Mouse (Mus musculus) megakaryocyte-erythroid progenitor cell, adult 5 weeks (primary cell): ENCODE results near the gene March8. TPM values are rescaled to one million over a fixed set of nuclear protein-coding genes. Genes with fewer than 3 reads are reported as not detected.

Source experiments
- polyA plus RNA-seq: library from polyadenylated mRNA; stranded (reverse); fragments of >175 nt; gene quantifications from 2 replicates; pipeline ENCODE4 v1.2.3, GENCODE M21; 2012

Gene March8
- 6.2 and 7.0 TPM in 2 replicates for polyA plus RNA-seq

DNA sequence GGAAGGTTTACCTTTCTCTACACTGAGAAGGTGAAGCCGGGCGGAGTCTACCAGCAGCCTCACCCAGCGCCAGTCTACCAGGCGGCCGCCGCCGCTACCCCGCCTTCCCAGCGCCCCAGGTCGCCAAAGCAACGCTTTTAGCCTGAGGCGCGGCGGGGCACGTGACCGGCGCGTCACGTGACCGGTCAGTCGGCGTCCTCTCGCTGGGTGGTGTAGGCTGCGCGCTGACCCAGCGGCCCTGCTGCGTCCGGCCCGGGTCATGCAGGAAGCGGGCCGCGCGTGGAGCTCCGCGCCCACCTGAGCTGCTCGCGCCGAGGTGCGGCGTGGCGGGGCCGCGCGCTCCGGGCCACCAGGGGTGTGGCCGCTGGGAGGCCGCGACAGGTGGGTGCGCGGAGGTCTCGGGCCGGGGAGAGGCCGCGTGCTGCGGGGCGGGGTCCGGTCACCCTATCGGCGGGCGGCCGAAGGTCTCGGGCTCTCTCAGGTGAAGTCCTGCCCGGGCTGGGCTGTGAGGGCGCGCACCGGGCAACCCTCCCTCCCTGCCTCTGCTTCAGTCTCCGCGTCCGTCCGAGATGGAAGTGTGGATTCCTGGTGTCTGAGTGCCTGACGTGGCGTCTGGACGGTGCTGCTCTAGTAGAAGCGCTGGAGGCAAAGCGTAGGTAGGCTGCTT is at the start of gene March8:
TSS of gene March8 (plus strand) at position 190 of the 667 bp plus-strand sequence.

Other genes with a start within 250 kb of the March8 start
- 0.90 and 1.1 TPM in 2 replicates for gene Tmcc1, start 144.5 kb upstream of the March8 start, polyA plus RNA-seq
- 11.1 and 16.9 TPM in 2 replicates for gene Washc2, start 130.0 kb upstream of the March8 start, polyA plus RNA-seq
- 1.7 and 1.9 TPM in 2 replicates for gene Zfand4, start 73.8 kb upstream of the March8 start, polyA plus RNA-seq
- gene Alox5, start 123.2 kb downstream of the March8 start, polyA plus RNA-seq: 5.7 and 5.8 TPM in 2 replicates
- gene Olfr211, start 151.1 kb downstream of the March8 start, polyA plus RNA-seq: not detected in 2 replicates
- not detected in 2 replicates for gene Olfr212, start 168.5 kb downstream of the March8 start, polyA plus RNA-seq
- gene Olfr213, start 200.4 kb downstream of the March8 start, polyA plus RNA-seq: 0.01 TPM in 1 of 2 replicates, not detected in the other
- gene Gm5580, start 213.1 kb downstream of the March8 start, polyA plus RNA-seq: 0.09 and 0.17 TPM in 2 replicates
- gene Olfr214, start 216.2 kb downstream of the March8 start, polyA plus RNA-seq: not detected in 2 replicates
- gene Olfr215, start 246.2 kb downstream of the March8 start, polyA plus RNA-seq: 0.03 TPM in 1 of 2 replicates, not detected in the other